Mouse (Mus musculus): ENCODE measurements around the gene Ica1l.

- TF ChIP-seq POLR2A (IDR thresholded peaks at IDR 0.05; ENCODE audit: low read depth, low read length) (no peak), CTCF (IDR thresholded peaks at IDR 0.05; ENCODE audit: extremely low read depth, insufficient read length, insufficient replicate concordance, low read depth, low read length) (no peak)
Measured at GRCm38 (mm10) chr1:59945969-59946368, 97.0 kb downstream of the Ica1l start.
